Mouse (Mus musculus): ENCODE results near the gene Gda. TPM values are rescaled to one million over a fixed set of nuclear protein-coding genes. Genes with fewer than 3 reads are reported as not detected.

Gene Gda
- total RNA-seq, 1 experiment = 0.13 TPM

DNA sequence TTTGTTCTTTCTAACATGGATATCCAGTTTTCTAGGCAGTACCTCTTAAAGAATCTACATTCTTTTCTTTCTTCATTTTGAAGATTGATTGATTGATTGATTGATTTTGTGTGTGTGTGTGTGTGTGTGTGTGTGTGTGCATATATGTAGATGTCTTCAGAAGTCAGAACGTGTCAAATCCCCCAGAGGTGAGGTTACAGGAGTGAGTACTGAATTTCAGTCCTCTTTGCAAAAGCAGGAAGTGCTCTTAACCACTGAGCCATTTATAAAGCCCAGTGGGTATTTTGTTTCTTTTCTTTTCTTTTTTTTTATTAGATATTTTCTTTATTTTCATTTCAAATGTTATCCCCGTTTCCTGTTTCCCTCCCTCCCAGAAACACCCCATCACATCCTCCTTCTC, 86.4 kb downstream of the Gda start:
- no peak overlapping the region for H3K9ac ChIP-seq (ENCODE audit: insufficient read depth, low read depth, low read length, poor library complexity, severe bottlenecking)
- no peak for DNase-seq (ENCODE audit: low read depth, low spot score)
- H3K4me3 ChIP-seq (ENCODE audit: insufficient read depth in 1 of 2, low read depth in 1 of 2, low read length in 2 of 2, poor library complexity in 1 of 2, severe bottlenecking in 1 of 2) = no peak overlapping the region
- TF ChIP-seq ZC3H11A (IDR thresholded peaks at IDR 0.05; ENCODE audit: borderline replicate concordance, low read depth, low read length) (no peak), MAFK (IDR thresholded peaks at IDR 0.05; ENCODE audit: insufficient read depth, low read depth, low read length) (no peak), ZNF384 (IDR thresholded peaks at IDR 0.05; ENCODE audit: low read depth, low read length) (no peak), HCFC1 (IDR thresholded peaks at IDR 0.05; ENCODE audit: borderline replicate concordance, insufficient read depth, low read length) (no peak), CHD2 (IDR thresholded peaks at IDR 0.05; ENCODE audit: low read depth, low read length) (no peak)
- in situ Hi-C loops (cut with MboI; ENCODE audit: low sequenced_read_pairs in 2 of 2, unreplicated experiment in 2 of 2) = loop anchor here in 1 of 2 experiments (25.0 kb wide), 1 partner anchor 175 kb away; no protein-coding TSS in a partner anchor
- no peaks in the 10 kb centered on the region for H3K36me3 ChIP-seq (ENCODE audit: control insufficient read depth, insufficient read depth, low read length, poor library complexity, severe bottlenecking)
- H3K27ac ChIP-seq (ENCODE audit: insufficient read depth, low read depth, low read length, poor library complexity, severe bottlenecking) = no peak overlapping the region
- peaks cover 0 to 2% of the 10 kb centered on the region in 2 experiments; a peak in 1 of 4 replicates for H3K4me1 ChIP-seq (ENCODE audit: control insufficient read depth in 2 of 2, insufficient read depth in 2 of 2, low read length in 2 of 2, poor library complexity in 1 of 2)
- H3K9me3 ChIP-seq (ENCODE audit: control insufficient read depth, insufficient read depth, low read depth, low read length) = no peaks in the 10 kb centered on the region

DNA sequence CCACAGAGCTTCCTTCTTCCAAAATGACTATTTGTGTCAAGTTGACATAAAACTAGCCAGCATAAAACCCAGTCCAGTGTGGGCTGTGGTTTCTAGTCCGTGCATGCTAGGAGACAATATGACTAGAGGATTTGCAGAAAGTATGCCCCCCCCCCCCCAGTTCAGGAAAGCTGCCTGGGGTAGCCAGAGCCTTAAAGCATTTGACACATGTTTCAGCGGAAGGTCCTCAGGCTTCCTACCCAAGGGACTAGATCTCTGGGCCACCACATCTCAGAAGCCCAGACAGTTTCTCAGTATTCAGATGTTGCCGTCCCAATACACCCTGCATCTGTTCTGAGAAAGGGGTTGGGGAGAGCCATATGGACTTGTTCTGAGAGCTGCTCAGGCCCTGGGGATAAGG, 89.0 kb downstream of the Gda start:
- no peak for TF ChIP-seq ZNF384 (IDR thresholded peaks at IDR 0.05; ENCODE audit: low read depth, low read length)
- no peak for TF ChIP-seq MAFK (IDR thresholded peaks at IDR 0.05; ENCODE audit: insufficient read depth, low read depth, low read length)
- no peak for TF ChIP-seq ZC3H11A (IDR thresholded peaks at IDR 0.05; ENCODE audit: borderline replicate concordance, low read depth, low read length)
- no peak for TF ChIP-seq CHD2 (IDR thresholded peaks at IDR 0.05; ENCODE audit: low read depth, low read length)
- no peak for TF ChIP-seq HCFC1 (IDR thresholded peaks at IDR 0.05; ENCODE audit: borderline replicate concordance, insufficient read depth, low read length)
- Histone ChIP-seq H3K4me1 (ENCODE audit: control insufficient read depth in 2 of 2, insufficient read depth in 2 of 2, low read length in 2 of 2, poor library complexity in 1 of 2) (peaks cover 0 to 2% of the 10 kb centered on the region in 2 experiments; a peak in 1 of 4 replicates), H3K36me3 (ENCODE audit: control insufficient read depth, insufficient read depth, low read length, poor library complexity, severe bottlenecking) (no peaks in the 10 kb centered on the region), H3K27ac (ENCODE audit: insufficient read depth, low read depth, low read length, poor library complexity, severe bottlenecking) (no peak overlapping the region), H3K4me3 (ENCODE audit: insufficient read depth in 1 of 2, low read depth in 1 of 2, low read length in 2 of 2, poor library complexity in 1 of 2, severe bottlenecking in 1 of 2) (no peak overlapping the region), H3K9ac (ENCODE audit: insufficient read depth, low read depth, low read length, poor library complexity, severe bottlenecking) (no peak overlapping the region), H3K9me3 (ENCODE audit: control insufficient read depth, insufficient read depth, low read depth, low read length) (no peaks in the 10 kb centered on the region)
- in situ Hi-C loops (cut with MboI; ENCODE audit: low sequenced_read_pairs in 2 of 2, unreplicated experiment in 2 of 2) = loop anchor here in 1 of 2 experiments (25.0 kb wide), 1 partner anchor 178 kb away; no protein-coding TSS in a partner anchor
- no peak for DNase-seq (ENCODE audit: low read depth, low spot score)

DNA sequence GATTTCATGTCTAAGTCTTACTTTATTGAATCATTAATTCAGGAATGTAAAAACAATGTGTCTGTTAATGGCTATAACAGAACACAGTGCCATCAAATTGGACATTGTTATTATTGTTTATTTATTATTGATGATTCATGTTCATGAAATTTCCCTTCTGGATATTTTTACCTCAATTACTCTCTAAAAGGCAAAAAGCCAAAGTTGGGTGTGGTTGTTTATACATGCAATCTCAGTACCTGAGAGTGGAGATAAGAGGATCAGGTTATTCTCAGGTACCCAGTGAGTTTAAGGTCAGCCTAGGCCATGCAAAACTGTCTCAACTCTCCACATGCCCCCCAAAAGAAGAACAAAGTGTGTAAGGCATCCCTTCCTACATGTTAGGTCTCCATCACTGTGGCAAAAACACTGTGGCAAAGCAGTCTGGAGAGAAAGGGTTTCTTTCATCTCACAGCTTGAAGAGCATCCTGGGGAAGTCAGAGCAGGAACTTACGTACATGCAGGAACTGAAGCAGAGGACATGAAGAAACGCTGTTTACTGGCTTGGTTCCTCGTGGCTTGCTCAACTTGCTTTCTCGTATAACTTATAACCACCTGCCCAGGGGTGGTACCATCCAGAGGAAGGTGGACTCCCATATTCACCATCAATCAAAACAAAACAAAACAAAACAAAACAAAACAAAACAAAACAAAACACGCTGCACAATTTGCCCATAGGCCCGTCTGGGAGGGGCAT, 89.6 kb downstream of the Gda start:
- DNase-seq (ENCODE audit: low read depth, low spot score) = no peak
- Histone ChIP-seq H3K4me3 (ENCODE audit: insufficient read depth in 1 of 2, low read depth in 1 of 2, low read length in 2 of 2, poor library complexity in 1 of 2, severe bottlenecking in 1 of 2) (no peak overlapping the region), H3K27ac (ENCODE audit: insufficient read depth, low read depth, low read length, poor library complexity, severe bottlenecking) (no peak overlapping the region), H3K9ac (ENCODE audit: insufficient read depth, low read depth, low read length, poor library complexity, severe bottlenecking) (no peak overlapping the region), H3K4me1 (ENCODE audit: control insufficient read depth in 2 of 2, insufficient read depth in 2 of 2, low read length in 2 of 2, poor library complexity in 1 of 2) (peaks cover 0 to 2% of the 10 kb centered on the region in 2 experiments; a peak in 1 of 4 replicates), H3K9me3 (ENCODE audit: control insufficient read depth, insufficient read depth, low read depth, low read length) (no peaks in the 10 kb centered on the region), H3K36me3 (ENCODE audit: control insufficient read depth, insufficient read depth, low read length, poor library complexity, severe bottlenecking) (no peaks in the 10 kb centered on the region)
- TF ChIP-seq ZNF384 (IDR thresholded peaks at IDR 0.05; ENCODE audit: low read depth, low read length) = no peak
- in situ Hi-C loops (cut with MboI; ENCODE audit: low sequenced_read_pairs in 2 of 2, unreplicated experiment in 2 of 2) = loop anchor here in 1 of 2 experiments (25.0 kb wide), 1 partner anchor 179 kb away; no protein-coding TSS in a partner anchor

DNA sequence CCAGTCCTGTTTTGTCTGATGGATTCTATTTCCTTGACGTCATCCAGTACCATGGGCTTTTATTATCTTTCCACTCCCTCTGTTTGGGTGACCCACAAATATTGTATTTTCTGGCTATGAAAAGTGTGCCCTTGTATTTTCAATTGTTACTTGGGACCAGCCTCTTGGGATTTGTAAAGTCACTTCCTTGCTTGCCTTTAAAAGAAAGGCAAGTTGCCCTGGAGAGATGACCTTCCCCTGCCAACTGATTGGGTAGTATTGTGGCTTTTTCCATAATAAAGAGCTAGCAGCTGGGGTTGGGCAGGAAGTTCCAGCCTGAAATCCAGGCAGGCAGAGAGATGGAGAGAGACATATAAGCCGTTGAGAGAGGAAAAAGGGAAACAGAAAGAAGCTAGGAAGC, 91.5 kb downstream of the Gda start:
- DNase-seq (ENCODE audit: low read depth, low spot score) = no peak
- no peak overlapping the region for H3K4me3 ChIP-seq (ENCODE audit: insufficient read depth in 1 of 2, low read depth in 1 of 2, low read length in 2 of 2, poor library complexity in 1 of 2, severe bottlenecking in 1 of 2)
- no peak overlapping the region for H3K9ac ChIP-seq (ENCODE audit: insufficient read depth, low read depth, low read length, poor library complexity, severe bottlenecking)
- in situ Hi-C loops (cut with MboI; ENCODE audit: low sequenced_read_pairs in 2 of 2, unreplicated experiment in 2 of 2) = loop anchor here in 1 of 2 experiments (25.0 kb wide), 1 partner anchor 181 kb away; no protein-coding TSS in a partner anchor
- H3K9me3 ChIP-seq (ENCODE audit: control insufficient read depth, insufficient read depth, low read depth, low read length) = no peaks in the 10 kb centered on the region
- peaks cover 0 to 2% of the 10 kb centered on the region in 2 experiments; a peak in 1 of 4 replicates for H3K4me1 ChIP-seq (ENCODE audit: control insufficient read depth in 2 of 2, insufficient read depth in 2 of 2, low read length in 2 of 2, poor library complexity in 1 of 2)
- no peaks in the 10 kb centered on the region for H3K36me3 ChIP-seq (ENCODE audit: control insufficient read depth, insufficient read depth, low read length, poor library complexity, severe bottlenecking)
- no peak for TF ChIP-seq MAFK (IDR thresholded peaks at IDR 0.05; ENCODE audit: insufficient read depth, low read depth, low read length)
- no peak for TF ChIP-seq CHD2 (IDR thresholded peaks at IDR 0.05; ENCODE audit: low read depth, low read length)
- TF ChIP-seq HCFC1 (IDR thresholded peaks at IDR 0.05; ENCODE audit: borderline replicate concordance, insufficient read depth, low read length) = no peak
- no peak for TF ChIP-seq ZC3H11A (IDR thresholded peaks at IDR 0.05; ENCODE audit: borderline replicate concordance, low read depth, low read length)
- no peak for TF ChIP-seq ZNF384 (IDR thresholded peaks at IDR 0.05; ENCODE audit: low read depth, low read length)
- no peak overlapping the region for H3K27ac ChIP-seq (ENCODE audit: insufficient read depth, low read depth, low read length, poor library complexity, severe bottlenecking)

Data from ES-E14 (cell line).